Mouse (Mus musculus) embryonic facial prominence, embryonic 14.5 days (tissue): ENCODE results near the gene Rhbdl3. TPM values are rescaled to one million over a fixed set of nuclear protein-coding genes. Genes with fewer than 3 reads are reported as not detected.

Experiments used
- polyA plus RNA-seq: library from polyadenylated mRNA; unstranded; fragments of >200 nt; fragmentation: Nextera tagmentation; extraction: Ambion mirVana; gene quantifications from 2 replicates; pipeline ENCODE4 v1.2.1, GENCODE M21; 2014

Rhbdl3 gene
- polyA plus RNA-seq, 1 experiment from 2014 or later: 4.1 TPM

Other genes starting within 250 kb of the Rhbdl3 start
- gene Crlf3, start 219.9 kb upstream of the Rhbdl3 start, polyA plus RNA-seq: 39.5 and 40.9 TPM in 2 replicates
- gene Atad5, start 211.5 kb upstream of the Rhbdl3 start, polyA plus RNA-seq: 9.4 and 11.2 TPM in 2 replicates
- 21.6 and 23.9 TPM in 2 replicates for gene Tefm, start 158.7 kb upstream of the Rhbdl3 start, polyA plus RNA-seq
- gene Adap2, start 146.8 kb upstream of the Rhbdl3 start, polyA plus RNA-seq: 2.2 and 2.7 TPM in 2 replicates
- gene Rnf135, start 117.1 kb upstream of the Rhbdl3 start, polyA plus RNA-seq: 6.7 and 8.3 TPM in 2 replicates
- gene Rhot1, start 91.9 kb upstream of the Rhbdl3 start, polyA plus RNA-seq: 58.8 and 60.9 TPM in 2 replicates
- 20.8 and 26.7 TPM in 2 replicates for gene 5730455P16Rik, start 77.1 kb downstream of the Rhbdl3 start, polyA plus RNA-seq
- gene Zfp207, start 82.4 kb downstream of the Rhbdl3 start, polyA plus RNA-seq: 214 and 225 TPM in 2 replicates
- gene Psmd11, start 127.7 kb downstream of the Rhbdl3 start, polyA plus RNA-seq: 264 and 294 TPM in 2 replicates
- gene Cdk5r1, start 176.1 kb downstream of the Rhbdl3 start, polyA plus RNA-seq: 4.9 and 5.1 TPM in 2 replicates